Mouse (Mus musculus) E14TG2a.4 (cell line): Measurements from ENCODE around the gene Tmed3.
A peak's percentile ranks its signal among the peaks of the same experiment; 100 is the strongest.

Experiments used
- H3K27me3 ChIP-seq: 2 replicates; pipeline ENCODE4 v1.6.1; 2014; ENCODE audit warnings: low read length, control low read depth; ENCODE audit not compliant: insufficient read depth
- H3K36me3 ChIP-seq: 2 replicates; pipeline ENCODE4 v1.6.1; 2014; ENCODE audit warnings: low read length, control low read depth; ENCODE audit not compliant: insufficient read depth
- H3K4me1 ChIP-seq: replicated peaks from 2 replicates; pipeline ENCODE4 v1.6.1; 2014; ENCODE audit warnings: low read depth, low read length, control low read depth
- H3K4me3 ChIP-seq: replicated peaks from 2 replicates; pipeline ENCODE4 v1.5.1; 2014; ENCODE audit warnings: mild to moderate bottlenecking, low read length
- H3K9me3 ChIP-seq: 2 replicates; pipeline ENCODE4 v1.6.1; 2014; ENCODE audit warnings: low read length, control low read depth
- CTCF ChIP-seq: conservative IDR thresholded peaks from 2 replicates; pipeline ENCODE4 v1.5.1; 2014; ENCODE audit warnings: low read length
- NANOG ChIP-seq: IDR thresholded peaks from 2 replicates; pipeline ENCODE4 v1.6.1; 2014; ENCODE audit warnings: borderline replicate concordance, low read length, mixed read lengths
- POU5F1 ChIP-seq: IDR thresholded peaks from 2 replicates; pipeline ENCODE4 v1.6.1; 2014; ENCODE audit warnings: low read length, borderline replicate concordance

Gene Tmed3

DNA sequence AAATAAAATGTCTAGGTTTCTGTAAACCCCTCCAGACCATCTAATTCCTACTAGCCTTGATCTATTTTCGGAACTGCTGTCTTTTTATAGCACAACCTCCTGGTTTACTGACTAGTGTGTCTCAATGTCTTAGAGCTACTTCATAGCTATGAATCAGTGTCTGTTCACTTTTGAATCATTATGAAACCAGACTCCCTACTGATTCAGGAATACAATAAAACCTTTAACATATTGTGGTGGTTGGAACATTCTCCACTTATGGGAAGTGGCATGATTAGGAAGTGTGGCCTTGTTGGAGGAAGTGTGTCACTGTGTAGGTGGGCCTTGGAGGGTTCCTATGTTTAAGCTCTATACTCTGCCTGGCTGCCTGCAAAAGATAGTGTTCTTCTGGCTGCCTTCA lies 9.7 kb downstream of the Tmed3 start:
- H3K9me3 ChIP-seq: no peaks in the 10 kb centered on the region
- TF ChIP-seq CTCF: no peak
- TF ChIP-seq NANOG: no peak
- no peak for TF ChIP-seq POU5F1
- H3K36me3 ChIP-seq: no peaks in the 10 kb centered on the region

DNA sequence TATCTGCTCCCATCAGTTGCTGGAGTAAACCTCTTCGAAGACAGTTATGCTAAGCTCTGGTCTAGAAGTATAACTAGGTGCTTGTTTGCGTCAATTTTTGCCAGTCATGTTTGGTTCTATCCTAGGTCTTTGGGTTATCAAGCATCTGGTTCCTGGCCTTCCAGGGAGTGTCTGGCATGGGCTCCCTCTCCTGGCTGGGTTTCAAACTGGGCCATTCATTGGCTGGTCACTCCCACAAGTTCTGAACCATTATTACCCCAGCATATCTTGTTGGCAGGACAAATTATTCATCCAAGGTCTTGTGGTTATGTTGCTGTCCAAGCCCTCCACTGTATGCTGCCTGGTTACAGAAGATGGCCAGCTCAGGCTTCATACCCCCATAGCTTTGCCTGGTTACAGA lies 11.2 kb downstream of the Tmed3 start:
- H3K4me3 ChIP-seq: no peak overlapping the region
- no peak for TF ChIP-seq CTCF
- TF ChIP-seq POU5F1: no peak
- no peak for TF ChIP-seq NANOG
- no peaks in the 10 kb centered on the region for H3K36me3 ChIP-seq
- H3K27me3 ChIP-seq: no peaks in the 10 kb centered on the region
- no peaks in the 10 kb centered on the region for H3K4me1 ChIP-seq
- no peaks in the 10 kb centered on the region for H3K9me3 ChIP-seq

More for the DNA sequence above, 9.7 kb downstream of the Tmed3 start:
- H3K4me3 ChIP-seq: no peak overlapping the region
- H3K27me3 ChIP-seq: no peaks in the 10 kb centered on the region
- H3K4me1 ChIP-seq: no peaks in the 10 kb centered on the region

DNA sequence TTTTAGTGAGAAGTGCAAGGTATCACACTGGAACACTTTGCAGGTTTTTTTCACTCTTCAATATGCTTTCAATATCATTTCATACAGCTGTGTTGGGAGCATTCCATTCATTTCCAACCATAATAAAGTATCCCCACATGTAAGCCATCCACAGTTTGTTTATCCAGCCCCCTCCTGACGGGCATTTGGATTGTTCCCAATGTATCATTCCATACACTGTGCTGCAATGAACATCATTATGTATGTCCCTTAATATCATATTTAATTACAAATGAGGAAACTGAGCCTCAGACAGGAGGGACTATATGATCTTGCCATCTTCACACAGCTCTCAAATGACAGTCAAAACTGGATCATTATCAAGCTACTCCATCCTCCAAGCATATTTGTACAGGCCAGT lies 15.7 kb downstream of the Tmed3 start:
- H3K36me3 ChIP-seq: no peaks in the 10 kb centered on the region

DNA sequence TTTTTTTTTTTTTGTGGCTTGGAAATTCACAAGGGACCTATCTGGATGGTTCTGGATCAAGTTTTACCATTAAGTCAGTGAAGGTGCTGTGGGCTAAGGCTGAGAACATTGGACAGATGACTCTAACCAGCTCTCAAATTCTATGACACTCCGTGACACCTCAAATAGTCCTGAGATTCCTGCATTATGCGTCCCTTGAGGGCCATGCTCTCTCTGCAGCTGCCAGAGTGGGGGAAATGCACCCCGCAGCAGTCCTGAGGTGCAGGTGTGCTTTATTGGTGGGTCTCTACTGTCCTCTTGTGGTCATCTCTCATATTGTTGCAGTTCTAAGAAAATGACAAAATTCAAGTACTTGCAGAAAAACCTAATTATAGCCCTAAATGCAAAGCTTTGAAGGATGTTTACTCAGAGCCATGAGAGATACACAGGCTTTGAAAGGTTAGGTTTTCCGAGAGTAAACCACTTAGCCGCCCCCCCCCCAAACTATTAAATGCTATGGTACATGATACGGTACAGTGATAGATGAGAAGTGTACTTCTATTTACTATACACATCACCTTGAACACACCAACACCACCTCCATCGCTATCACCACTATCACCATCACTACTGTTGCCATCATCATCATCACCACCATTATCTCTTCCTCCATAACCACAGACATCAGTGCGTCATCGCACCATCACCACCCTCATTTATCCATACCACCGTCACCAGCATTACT lies 17.2 kb downstream of the Tmed3 start:
- peak; percentile 94 for TF ChIP-seq CTCF
- no peak for TF ChIP-seq POU5F1
- no peaks in the 10 kb centered on the region for H3K27me3 ChIP-seq
- H3K4me3 ChIP-seq: no peak overlapping the region
- no peaks in the 10 kb centered on the region for H3K4me1 ChIP-seq
- no peaks in the 10 kb centered on the region for H3K36me3 ChIP-seq
- H3K9me3 ChIP-seq: no peaks in the 10 kb centered on the region

More for the DNA sequence above, 15.7 kb downstream of the Tmed3 start:
- Histone ChIP-seq H3K9me3 (no peaks in the 10 kb centered on the region), H3K27me3 (no peaks in the 10 kb centered on the region), H3K4me1 (no peaks in the 10 kb centered on the region), H3K4me3 (no peak overlapping the region)
- TF ChIP-seq CTCF (no peak), POU5F1 (no peak), NANOG (no peak)

DNA sequence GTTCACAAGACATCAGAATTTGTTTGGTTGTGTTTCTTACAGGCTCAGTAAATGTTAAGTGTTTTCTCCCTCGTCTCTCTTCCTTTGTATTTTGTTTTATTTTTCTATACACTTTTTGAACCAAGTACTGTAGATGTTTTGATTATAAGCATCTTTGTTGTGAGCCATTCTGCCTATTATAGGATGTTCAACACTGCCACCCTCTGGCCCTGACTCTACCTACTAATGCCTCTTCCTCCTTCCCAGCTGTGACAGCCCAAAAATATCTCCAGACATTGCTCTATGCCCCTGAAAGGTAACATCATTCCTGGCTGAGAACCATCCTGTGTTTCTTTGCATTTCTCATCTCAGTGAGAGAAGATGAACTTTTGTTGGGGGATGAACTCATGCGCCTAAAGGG lies 18.6 kb downstream of the Tmed3 start:
- no peaks in the 10 kb centered on the region for H3K36me3 ChIP-seq
- H3K9me3 ChIP-seq: no peaks in the 10 kb centered on the region
- no peak overlapping the region for H3K4me3 ChIP-seq
- TF ChIP-seq POU5F1 (no peak), NANOG (no peak), CTCF (no peak)
- H3K27me3 ChIP-seq: no peaks in the 10 kb centered on the region
- H3K4me1 ChIP-seq: no peaks in the 10 kb centered on the region

DNA sequence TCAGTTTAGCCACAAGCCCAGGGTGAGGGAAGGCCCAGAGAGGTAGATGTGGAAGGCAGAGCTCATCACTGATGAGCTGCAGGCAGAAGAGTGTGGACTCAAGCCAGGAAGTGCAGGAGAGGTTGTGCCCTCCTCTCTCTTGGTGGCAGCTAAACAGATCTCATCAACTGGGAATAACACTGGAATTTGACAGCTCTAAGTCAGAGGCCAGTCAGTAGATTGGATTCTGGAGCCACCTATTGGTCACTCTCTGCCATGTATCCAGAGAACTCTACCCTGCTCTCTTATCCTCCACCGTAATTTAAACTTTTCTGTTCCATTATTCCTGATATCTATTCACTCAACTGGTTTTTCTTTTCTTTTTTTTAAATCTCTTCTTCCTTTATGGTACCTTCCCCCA lies 25.9 kb downstream of the Tmed3 start:
- H3K4me1 ChIP-seq: no peaks in the 10 kb centered on the region
- H3K27me3 ChIP-seq: no peaks in the 10 kb centered on the region
- H3K9me3 ChIP-seq: no peaks in the 10 kb centered on the region
- TF ChIP-seq POU5F1: no peak
- TF ChIP-seq CTCF: peak; percentile 38
- H3K36me3 ChIP-seq: no peaks in the 10 kb centered on the region
- H3K4me3 ChIP-seq: no peak overlapping the region

DNA sequence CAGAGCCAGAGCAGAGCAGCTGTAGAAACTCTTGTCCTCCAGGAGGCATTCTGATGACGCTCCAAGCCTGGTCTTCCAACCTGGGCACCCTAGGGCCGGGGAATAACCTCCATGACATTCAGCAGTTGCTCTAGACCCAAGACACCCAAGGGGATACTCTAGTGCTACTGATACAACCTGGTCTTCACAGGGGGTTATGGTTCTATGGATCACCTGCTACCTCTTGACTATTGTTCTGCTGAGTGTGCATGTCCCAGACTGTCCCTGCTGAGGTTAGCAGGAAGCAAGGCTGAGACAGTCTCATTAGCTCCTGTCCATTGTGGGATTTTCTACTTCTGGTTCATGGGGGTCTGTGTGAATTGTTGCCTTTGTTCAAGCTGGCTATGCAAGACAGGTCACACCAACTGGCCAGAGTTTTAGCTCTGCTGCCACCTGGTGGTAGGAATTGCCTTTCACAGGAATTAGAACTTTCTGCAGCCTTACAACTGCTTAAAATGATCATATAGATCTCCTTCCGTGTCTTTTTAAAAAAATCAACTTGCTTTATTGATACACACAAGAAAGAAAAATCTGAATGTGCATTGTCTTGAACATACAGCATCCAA lies 30.8 kb downstream of the Tmed3 start:
- no peaks in the 10 kb centered on the region for H3K27me3 ChIP-seq
- no peaks in the 10 kb centered on the region for H3K9me3 ChIP-seq
- H3K4me1 ChIP-seq: no peaks in the 10 kb centered on the region
- H3K36me3 ChIP-seq: no peaks in the 10 kb centered on the region
- peak; percentile 54 for TF ChIP-seq CTCF
- no peak for TF ChIP-seq NANOG
- TF ChIP-seq POU5F1: no peak
- no peak overlapping the region for H3K4me3 ChIP-seq

DNA sequence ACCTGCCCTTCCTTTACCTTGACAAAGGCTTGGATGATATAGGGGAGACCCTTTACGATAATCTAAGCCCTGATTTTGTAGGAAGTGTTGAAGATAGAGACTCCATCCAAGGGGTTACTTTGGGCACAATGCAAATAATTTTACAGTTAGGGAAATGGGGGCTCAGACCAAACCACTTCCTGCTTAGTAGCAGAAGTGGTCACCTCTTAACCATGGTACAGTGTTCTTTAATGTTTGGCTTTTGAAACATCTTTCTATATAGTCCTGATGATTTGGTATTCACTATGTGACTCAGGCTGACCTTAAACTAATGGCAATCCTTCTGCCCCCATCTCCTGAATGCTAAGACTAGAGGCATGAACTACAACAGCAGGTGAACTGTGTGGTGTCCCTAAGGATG lies 31.5 kb downstream of the Tmed3 start:
- Histone ChIP-seq H3K27me3 (no peaks in the 10 kb centered on the region), H3K4me3 (no peak overlapping the region), H3K9me3 (no peaks in the 10 kb centered on the region), H3K4me1 (no peaks in the 10 kb centered on the region), H3K36me3 (no peaks in the 10 kb centered on the region)
- TF ChIP-seq CTCF (no peak), NANOG (no peak), POU5F1 (no peak)

DNA sequence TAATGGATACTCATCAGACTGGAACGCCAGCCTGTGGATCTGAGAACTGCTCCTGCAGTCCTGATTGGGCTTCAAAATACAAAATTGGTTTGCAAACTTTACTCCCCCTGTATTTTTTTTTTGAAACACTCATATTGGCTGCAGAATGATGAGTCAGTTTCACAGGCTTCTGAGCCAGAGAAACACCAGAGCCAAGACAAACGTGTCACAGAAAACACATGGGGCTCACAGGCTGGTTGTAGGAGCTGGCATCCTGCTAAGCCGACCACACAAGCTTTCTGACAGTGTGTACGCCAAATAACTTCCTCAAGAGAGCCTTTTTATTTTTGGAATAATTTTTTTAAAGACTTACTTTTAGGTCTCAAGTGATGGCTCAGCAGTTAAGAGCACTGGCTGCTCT lies 35.0 kb downstream of the Tmed3 start:
- TF ChIP-seq NANOG (no peak), POU5F1 (no peak), CTCF (no peak)
- Histone ChIP-seq H3K9me3 (no peaks in the 10 kb centered on the region), H3K36me3 (no peaks in the 10 kb centered on the region), H3K4me3 (no peak overlapping the region), H3K27me3 (no peaks in the 10 kb centered on the region), H3K4me1 (no peaks in the 10 kb centered on the region)
